Mouse (Mus musculus): ENCODE measurements around the gene Tspo2.

Tspo2 gene

GRCm38 (mm10) chr17:48450666-48451352, 513 bp downstream of the Tspo2 start:
- no peak for DNase-seq (ENCODE audit: low spot score)

GRCm38 (mm10) chr17:48447675-48448074, 3.6 kb downstream of the Tspo2 start:
- no peak for DNase-seq (ENCODE audit: low spot score)

GRCm38 (mm10) chr17:48443542-48444145, 7.7 kb downstream of the Tspo2 start:
- DNase-seq (ENCODE audit: low spot score) = no peak

- DNase-seq (ENCODE audit: low spot score) = no peak
Observed at GRCm38 (mm10) chr17:48442745-48443457, 8.4 kb downstream of the Tspo2 start.

GRCm38 (mm10) chr17:48437421-48437911, 13.9 kb downstream of the Tspo2 start:
- no peak for DNase-seq (ENCODE audit: low spot score)

- DNase-seq (ENCODE audit: low spot score) = no peak
Observed at GRCm38 (mm10) chr17:48436487-48436886, 14.8 kb downstream of the Tspo2 start.

- no peak for DNase-seq (ENCODE audit: low spot score)
Observed at GRCm38 (mm10) chr17:48434479-48434878, 16.8 kb downstream of the Tspo2 start.

- no peak for DNase-seq (ENCODE audit: low spot score)
Observed at GRCm38 (mm10) chr17:48433689-48434330, 17.5 kb downstream of the Tspo2 start.

- no peak for DNase-seq (ENCODE audit: low spot score)
Observed at GRCm38 (mm10) chr17:48433006-48433655, 18.2 kb downstream of the Tspo2 start.

- no peak for DNase-seq (ENCODE audit: low spot score)
Observed at GRCm38 (mm10) chr17:48432158-48432980, 19.0 kb downstream of the Tspo2 start, which contains the start of gene Apobec2. Apobec2 (minus strand) TSS chr17:48432930.

GRCm38 (mm10) chr17:48431054-48431453, 20.3 kb downstream of the Tspo2 start:
- no peak for DNase-seq (ENCODE audit: low spot score)

GRCm38 (mm10) chr17:48430394-48430793, 20.9 kb downstream of the Tspo2 start:
- no peak for DNase-seq (ENCODE audit: low spot score)

GRCm38 (mm10) chr17:48427852-48428530, 23.3 kb downstream of the Tspo2 start:
- no peak for DNase-seq (ENCODE audit: low spot score)

GRCm38 (mm10) chr17:48426991-48427750, 24.2 kb downstream of the Tspo2 start:
- DNase-seq (ENCODE audit: low spot score) = no peak

- DNase-seq (ENCODE audit: low spot score) = no peak
Observed at GRCm38 (mm10) chr17:48425823-48426612, 25.3 kb downstream of the Tspo2 start.

- no peak for DNase-seq (ENCODE audit: low spot score)
Observed at GRCm38 (mm10) chr17:48424237-48424636, 27.1 kb downstream of the Tspo2 start.

- DNase-seq (ENCODE audit: low spot score) = no peak
Observed at GRCm38 (mm10) chr17:48419571-48419970, 31.8 kb downstream of the Tspo2 start.

- DNase-seq (ENCODE audit: low spot score) = no peak
Observed at GRCm38 (mm10) chr17:48418781-48419180, 32.5 kb downstream of the Tspo2 start.

GRCm38 (mm10) chr17:48418174-48418573, 33.1 kb downstream of the Tspo2 start:
- no peak for DNase-seq (ENCODE audit: low spot score)
